Mouse (Mus musculus) cerebellum, adult 2 months (tissue): ENCODE data around the gene Gtf2ird1.

Experiments
- CTCF ChIP-seq: fragments of 200-500 bp; IDR thresholded peaks from 2 replicates; pipeline ENCODE4 v1.5.1; 2011; ENCODE audit warnings: low read depth, mild to moderate bottlenecking, control low read depth, low read length, moderate library complexity, borderline replicate concordance; ENCODE audit not compliant: insufficient read depth
- POLR2A ChIP-seq: fragments of 200-500 bp; IDR thresholded peaks from 2 replicates; pipeline ENCODE4 v1.6.1; 2011; ENCODE audit warnings: low read length, control low read depth, borderline replicate concordance; ENCODE audit not compliant: insufficient read depth

DNA sequence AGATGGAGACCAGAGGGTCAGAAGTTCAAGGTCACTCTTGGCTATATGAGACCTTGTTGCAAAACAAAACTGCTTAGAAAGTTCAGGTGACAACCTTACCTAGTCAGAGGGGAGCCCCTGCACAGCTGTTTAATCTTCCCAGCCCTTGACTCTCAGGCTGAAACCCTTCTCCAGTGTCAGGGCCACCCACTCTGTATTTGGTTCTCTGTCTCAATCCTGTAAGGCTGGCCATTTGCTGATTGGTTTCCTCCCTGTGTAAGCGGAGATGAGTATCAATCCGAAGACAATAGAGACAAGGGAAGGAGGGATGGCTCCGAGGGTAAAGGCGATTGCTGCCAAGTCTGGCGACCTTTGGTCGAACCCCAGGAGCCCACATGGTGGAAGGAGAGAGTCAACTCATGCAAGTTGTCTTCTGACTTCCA is 116.4 kb downstream of the Gtf2ird1 start:
- TF ChIP-seq POLR2A, result no peak
- no peak for TF ChIP-seq CTCF
